Mouse (Mus musculus) lung, postnatal 0 days (tissue): ENCODE data around the gene Uck2. TPM values are rescaled to one million over a fixed set of nuclear protein-coding genes. Genes with fewer than 3 reads are reported as not detected.
A peak's percentile ranks its signal among the peaks of the same experiment; 100 is the strongest.

Source experiments
- ATAC-seq: fragments of 200-750 bp; cut with Nextera tagmentation; 2 replicates; pipeline ENCODE4 v1.8.0; 2017; ENCODE audit warnings: moderate library complexity
- DNase-seq: peaks from one replicate; pipeline ENCODE4 v3.0.0-alpha.2; 2016; ENCODE audit warnings: low spot score
- H3K27ac ChIP-seq: fragments of 300-500 bp; sonication (generic); 2 replicates; pipeline ENCODE4 v1.5.1; 2014; ENCODE audit warnings: antibody characterized with exemption, mild to moderate bottlenecking, low read length, mixed read lengths
- H3K27me3 ChIP-seq: fragments of 300-500 bp; sonication (generic); replicated peaks from 2 replicates; pipeline ENCODE4 v1.6.1; 2014; ENCODE audit warnings: low read length, mixed read lengths; ENCODE audit not compliant: insufficient read depth
- H3K36me3 ChIP-seq: fragments of 300-500 bp; sonication (generic); 2 replicates; pipeline ENCODE4 v1.6.1; 2014; ENCODE audit warnings: low read length, mixed read lengths; ENCODE audit not compliant: insufficient read depth
- H3K4me1 ChIP-seq: fragments of 300-500 bp; sonication (generic); 2 replicates; pipeline ENCODE4 v1.6.1; 2014; ENCODE audit warnings: antibody characterized with exemption, low read depth, low read length, mixed read lengths; ENCODE audit not compliant: insufficient read depth
- H3K4me2 ChIP-seq: fragments of 300-500 bp; sonication (generic); replicated peaks from 2 replicates; pipeline ENCODE4 v1.6.1; 2014; ENCODE audit warnings: low read depth, mild to moderate bottlenecking, low read length, moderate library complexity, mixed read lengths
- H3K4me3 ChIP-seq: fragments of 300-500 bp; sonication (generic); 2 replicates; pipeline ENCODE4 v1.5.1; 2014; ENCODE audit warnings: low read depth, low read length
- H3K9ac ChIP-seq: fragments of 300-500 bp; sonication (generic); replicated peaks from 2 replicates; pipeline ENCODE4 v1.6.1; 2014; ENCODE audit warnings: low read depth, mild to moderate bottlenecking
- H3K9me3 ChIP-seq: fragments of 300-500 bp; sonication (generic); 2 replicates; pipeline ENCODE4 v1.6.1; 2016; ENCODE audit warnings: low read length, mixed read lengths
- CTCF ChIP-seq: IDR thresholded peaks from 2 replicates; pipeline ENCODE4 v1.5.1; 2016; ENCODE audit warnings: antibody characterized with exemption, mild to moderate bottlenecking
- EP300 ChIP-seq: IDR thresholded peaks from 2 replicates; pipeline ENCODE4 v1.6.1; 2016; ENCODE audit warnings: antibody characterized with exemption, mild to moderate bottlenecking, control low read depth
- WGBS: fragments of 180-500 bp; shearing (Covaris S2); extraction: QIAGEN DNeasy Blood & Tissue Kit; methylation state at CpG from one replicate; pipeline ENCODE4 v1.1.7; 2014; 5-methylcytosine and 5-hydroxymethylcytosine counted together
- polyA plus RNA-seq: library from polyadenylated mRNA; unstranded; fragments of >200 nt; fragmentation: Nextera tagmentation; extraction: Ambion mirVana; gene quantifications from 2 replicates; pipeline ENCODE4 v1.2.1, GENCODE M21; 2015

Gene Uck2
- polyA plus RNA-seq, 1 experiment from 2014 or later = 22.9 TPM

- H3K27ac ChIP-seq = no peak overlapping the region
- no peak overlapping the region for H3K4me2 ChIP-seq
- 44% methylated on average over 10 of the region's 10 CpGs for WGBS
- DNase-seq (no peak), ATAC-seq (no peak; the same call in 1 of the 2 replicates)
- no peak overlapping the region for H3K4me3 ChIP-seq
- H3K4me1 ChIP-seq = 0 out of 2 replicates have a peak, but pooled peaks cover 4% of the 10 kb centered on the region
- H3K9ac ChIP-seq = no peak overlapping the region
- no peaks in the 10 kb centered on the region for H3K36me3 ChIP-seq
- H3K9me3 ChIP-seq = no peaks in the 10 kb centered on the region
- no peak for TF ChIP-seq CTCF
- TF ChIP-seq EP300 = no peak
- H3K27me3 ChIP-seq = no peaks in the 10 kb centered on the region
These were observed 22.6 kb downstream of the Uck2 start for GRCm38 (mm10) chr1:167262489-167263041.

DNA sequence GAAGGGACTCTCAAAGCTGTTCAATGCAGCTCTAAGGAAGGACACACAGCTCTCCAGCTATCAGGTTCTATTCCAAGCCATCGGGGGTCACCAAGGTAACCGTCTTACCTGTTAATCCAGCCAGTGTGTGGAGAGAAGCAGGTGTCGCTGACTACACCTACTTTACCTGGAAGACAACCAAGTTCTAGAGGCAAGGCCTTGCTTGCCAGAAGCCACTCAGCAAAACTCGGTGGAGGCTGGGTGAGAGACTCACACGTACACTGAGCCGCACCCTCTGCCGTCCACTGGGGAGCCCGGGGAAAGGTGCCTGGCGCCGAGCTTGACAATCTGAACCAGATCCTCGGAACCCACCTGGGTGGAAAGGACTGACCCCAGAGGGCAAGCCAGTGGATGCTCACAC lies 23.4 kb downstream of the Uck2 start:
- 0 out of 2 replicates have a peak, but pooled peaks cover 4% of the 10 kb centered on the region for H3K4me1 ChIP-seq
- H3K27ac ChIP-seq = 0 out of 2 replicates have a peak overlapping the region, but pooled peaks have one; percentile 38
- peak; percentile 81 for ATAC-seq
- no peak overlapping the region for H3K4me2 ChIP-seq
- H3K27me3 ChIP-seq = no peaks in the 10 kb centered on the region
- TF ChIP-seq CTCF (no peak), EP300 (no peak)
- DNase-seq = peak; percentile 82
- no peak overlapping the region for H3K4me3 ChIP-seq
- no peaks in the 10 kb centered on the region for H3K9me3 ChIP-seq
- 61% methylated on average over 11 of the region's 11 CpGs for WGBS
- no peak overlapping the region for H3K9ac ChIP-seq
- no peaks in the 10 kb centered on the region for H3K36me3 ChIP-seq

- Histone ChIP-seq H3K9ac (no peak overlapping the region), H3K27ac (no peak overlapping the region), H3K4me3 (no peak overlapping the region), H3K4me2 (no peak overlapping the region), H3K9me3 (no peaks in the 10 kb centered on the region), H3K27me3 (no peaks in the 10 kb centered on the region), H3K36me3 (no peaks in the 10 kb centered on the region), H3K4me1 (peaks cover 4% of the 10 kb centered on the region; the same call in 1 of the 2 replicates)
- 32% methylated on average over 10 of the region's 10 CpGs for WGBS
- peak; percentile 60 for DNase-seq
- 0 out of 2 replicates have a peak, but pooled peaks have one; percentile 34 for ATAC-seq
- peak; percentile 23 for TF ChIP-seq CTCF
- no peak for TF ChIP-seq EP300
These were observed 25.4 kb downstream of the Uck2 start for GRCm38 (mm10) chr1:167259702-167260101.

DNA sequence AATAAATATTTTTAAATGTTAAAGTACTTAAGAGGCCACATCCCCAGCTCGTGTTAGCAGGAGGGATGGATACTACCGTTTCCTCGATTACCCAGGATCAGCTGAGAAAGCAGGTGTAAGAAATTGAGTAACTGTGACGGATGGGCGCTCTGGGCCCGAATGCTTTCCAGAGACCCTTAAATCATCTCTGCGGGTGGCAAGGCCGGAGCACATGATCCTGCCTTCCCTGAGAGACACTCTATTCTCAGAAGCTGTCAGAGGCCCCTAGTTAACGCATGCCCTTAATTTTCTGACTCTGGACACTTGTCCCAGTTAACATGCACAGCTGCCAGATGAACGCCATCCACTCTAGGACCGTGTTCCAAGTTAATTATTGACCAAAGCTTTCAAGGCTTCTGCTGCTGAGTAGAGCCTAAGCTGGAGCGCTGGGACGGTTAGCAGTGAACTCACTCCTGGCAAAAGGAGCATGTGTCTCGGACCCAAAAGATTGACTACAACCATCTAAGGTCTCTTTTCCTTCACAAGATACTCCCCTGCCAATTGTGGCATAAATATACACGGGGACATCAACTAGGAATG lies 28.3 kb downstream of the Uck2 start:
- Histone ChIP-seq H3K4me3 (no peak overlapping the region), H3K9ac (no peak overlapping the region), H3K36me3 (no peaks in the 10 kb centered on the region), H3K27me3 (no peaks in the 10 kb centered on the region), H3K4me1 (no peaks in the 10 kb centered on the region; the same call in 1 of the 2 replicates), H3K4me2 (no peak overlapping the region), H3K27ac (no peak overlapping the region), H3K9me3 (no peaks in the 10 kb centered on the region)
- ATAC-seq = peak; percentile 65
- 54% methylated on average over 15 of the region's 15 CpGs for whole genome bisulfite sequencing
- DNase-seq = peak; percentile 71
- TF ChIP-seq CTCF = no peak
- TF ChIP-seq EP300 = no peak

DNA sequence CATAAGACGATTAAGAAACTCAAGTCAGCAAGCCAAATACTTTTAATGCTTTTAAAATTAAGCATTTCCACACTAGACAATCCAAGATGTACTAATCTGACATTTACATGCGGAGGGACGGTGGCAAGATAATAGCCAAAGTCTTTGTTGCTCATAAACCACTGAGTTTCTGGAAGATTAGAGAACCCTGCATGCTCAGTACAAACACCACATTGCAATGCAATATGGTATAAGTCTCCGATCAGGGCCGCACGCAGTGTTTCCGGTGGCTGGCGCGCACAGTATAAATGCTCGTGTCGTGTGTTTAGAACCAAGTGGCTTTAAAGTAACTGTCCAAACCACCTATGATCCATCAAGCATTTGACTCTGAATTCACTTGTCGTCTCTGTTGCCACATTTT lies 31.5 kb downstream of the Uck2 start:
- DNase-seq = no peak
- TF ChIP-seq EP300 = no peak
- no peak for TF ChIP-seq CTCF
- Histone ChIP-seq H3K9ac (no peak overlapping the region), H3K4me3 (no peak overlapping the region), H3K4me2 (no peak overlapping the region), H3K27me3 (no peaks in the 10 kb centered on the region), H3K27ac (no peak overlapping the region), H3K4me1 (no peaks in the 10 kb centered on the region; the same call in 1 of the 2 replicates), H3K36me3 (no peaks in the 10 kb centered on the region), H3K9me3 (no peaks in the 10 kb centered on the region)
- 89% methylated on average over 12 of the region's 12 CpGs for WGBS
- no peak for ATAC-seq

DNA sequence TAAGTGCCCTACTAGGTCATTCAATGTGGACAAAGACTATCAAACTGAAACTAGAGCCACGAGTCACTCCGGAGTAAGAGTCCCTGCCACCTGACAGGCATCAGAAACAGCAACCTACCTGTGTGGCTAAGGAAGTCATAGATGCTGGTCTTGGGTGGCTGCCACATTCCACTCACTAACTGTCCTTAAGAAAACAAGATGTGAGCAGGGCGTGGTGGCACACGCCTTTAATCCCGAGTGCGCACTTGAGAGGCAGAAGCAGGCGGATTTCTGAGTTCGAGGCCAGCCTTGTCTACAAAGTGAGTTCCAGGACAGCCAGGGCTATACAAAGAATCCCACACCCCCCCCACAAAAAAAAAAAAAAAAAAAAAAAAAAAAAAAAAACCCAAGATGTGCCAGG lies 35.2 kb downstream of the Uck2 start:
- ATAC-seq (peak; percentile 31; the same call in 1 of the 2 replicates), DNase-seq (no peak)
- Histone ChIP-seq H3K4me3 (no peak overlapping the region), H3K27ac (no peak overlapping the region), H3K4me1 (peaks cover 19% of the 10 kb centered on the region; the same call in 1 of the 2 replicates), H3K27me3 (no peaks in the 10 kb centered on the region), H3K36me3 (no peaks in the 10 kb centered on the region), H3K9ac (no peak overlapping the region), H3K4me2 (no peak overlapping the region), H3K9me3 (no peaks in the 10 kb centered on the region)
- WGBS = 66% methylated on average over 8 of the region's 8 CpGs
- TF ChIP-seq EP300 (no peak), CTCF (no peak)
